Mouse (Mus musculus): ENCODE data around the gene Slc22a15.
A peak's percentile ranks its signal among the peaks of the same experiment; 100 is the strongest.

Gene Slc22a15

DNA sequence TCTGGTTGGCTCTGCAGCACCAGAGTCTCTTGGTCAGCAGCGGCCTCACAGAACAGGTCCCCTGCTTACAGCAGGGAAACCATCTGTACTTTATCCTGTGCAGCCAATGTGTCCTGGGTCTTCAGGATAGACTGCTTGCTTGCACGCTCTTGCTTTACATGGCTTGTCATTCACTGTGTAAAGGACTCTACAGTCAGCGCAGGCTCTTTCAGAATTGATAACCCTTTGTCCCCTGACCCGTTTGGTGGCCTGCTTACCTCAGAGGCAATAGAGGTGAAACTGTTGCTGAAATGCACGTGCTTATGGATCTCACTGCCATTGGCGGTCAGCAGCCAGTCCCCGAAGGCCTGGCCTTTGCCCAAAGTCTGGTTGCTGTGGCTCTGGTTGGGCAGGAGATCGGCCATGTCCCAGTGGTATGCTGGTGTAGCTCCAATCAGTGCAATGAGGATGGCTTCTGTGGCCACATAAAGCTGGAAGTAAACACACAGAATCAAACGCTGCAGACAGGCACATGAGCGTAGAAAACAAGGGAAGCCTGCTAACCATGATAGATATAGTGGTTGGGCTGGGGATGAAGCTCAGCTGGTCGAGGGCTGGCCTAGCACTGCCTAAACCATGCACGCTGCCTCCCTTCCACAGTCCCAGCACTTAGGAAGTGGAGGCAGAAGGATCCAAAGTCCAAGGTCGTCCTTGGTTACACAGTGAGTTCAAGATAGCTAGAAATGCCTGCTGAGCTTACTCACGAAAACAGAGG lies 9.0 kb downstream of the Slc22a15 start:
- DNase-seq: peak; percentile 34

DNA sequence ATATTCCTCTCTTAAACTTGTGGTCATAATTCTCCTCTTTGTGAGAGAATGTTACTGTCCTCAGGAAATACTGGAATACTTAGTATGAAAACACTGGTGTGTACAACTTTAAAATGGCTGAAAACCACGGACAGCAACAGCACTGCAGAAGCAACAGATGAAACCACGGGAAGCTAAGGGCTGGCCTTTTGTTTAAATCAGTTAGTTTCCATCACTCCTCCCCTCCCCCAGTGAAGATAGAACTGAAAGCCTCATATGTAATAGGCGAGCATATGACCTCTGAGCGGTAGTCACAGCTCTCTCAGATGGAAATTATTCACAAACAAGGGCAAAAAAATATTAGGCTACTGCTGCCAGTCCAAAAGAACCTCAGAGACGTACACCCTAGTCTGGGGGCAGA lies 10.0 kb downstream of the Slc22a15 start:
- no peak for DNase-seq

DNA sequence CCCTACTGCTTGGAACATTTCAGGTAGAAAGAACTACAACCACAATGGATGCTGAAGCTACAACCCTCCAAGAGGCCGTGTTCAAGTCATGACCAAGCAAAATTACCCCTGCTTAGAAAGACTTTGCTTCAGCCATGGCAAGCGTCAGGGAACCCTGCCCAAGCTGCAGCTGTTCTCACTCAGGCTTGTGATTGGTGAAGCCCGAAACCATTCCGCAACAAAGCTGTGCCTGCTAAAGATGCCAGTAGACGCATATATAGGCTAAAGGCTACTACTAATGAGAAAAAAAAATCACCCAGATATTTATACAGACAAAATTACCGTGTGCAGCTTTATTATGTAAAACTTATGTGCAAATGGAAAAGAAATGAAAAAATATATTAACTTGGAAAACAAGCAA lies 12.2 kb downstream of the Slc22a15 start:
- no peak for DNase-seq

DNA sequence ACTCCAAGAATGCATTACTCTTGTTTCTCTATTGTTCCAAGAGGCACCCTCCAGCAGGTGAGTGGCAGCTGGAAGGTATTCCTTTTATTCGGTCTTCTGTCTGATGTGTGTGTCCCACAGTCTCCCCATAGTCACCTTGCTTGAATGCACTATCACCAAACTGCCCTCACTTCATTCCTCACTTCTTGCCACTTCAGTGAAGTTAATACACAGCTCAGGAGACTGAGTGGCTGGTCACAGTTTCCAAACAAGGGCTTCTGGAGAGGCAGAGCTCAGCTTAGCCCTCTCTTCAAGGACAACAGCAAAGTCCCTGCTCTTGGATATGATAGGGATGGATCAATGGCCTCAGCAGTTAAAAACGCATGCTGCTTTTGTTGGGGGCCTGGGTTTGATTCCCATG lies 17.2 kb downstream of the Slc22a15 start:
- no peak for DNase-seq

DNA sequence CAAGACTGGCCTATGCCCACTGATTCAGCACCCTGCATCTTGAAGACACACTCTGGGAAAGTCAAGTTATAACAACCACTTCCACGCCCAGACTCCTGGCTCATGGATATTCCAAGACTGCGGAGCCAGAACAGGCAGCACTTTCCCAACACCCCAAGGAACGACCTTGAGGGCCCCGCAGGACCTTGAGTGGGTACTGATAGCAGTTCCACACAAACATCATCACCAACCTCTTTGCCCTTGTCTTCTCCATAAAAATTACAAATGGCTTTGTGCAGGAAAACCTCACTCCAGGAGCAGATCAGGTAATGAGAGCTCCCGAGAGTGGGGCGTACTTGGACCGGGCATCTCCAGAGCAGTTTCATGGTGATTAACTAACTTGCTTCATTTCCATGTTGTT lies 19.5 kb downstream of the Slc22a15 start:
- DNase-seq: no peak

DNA sequence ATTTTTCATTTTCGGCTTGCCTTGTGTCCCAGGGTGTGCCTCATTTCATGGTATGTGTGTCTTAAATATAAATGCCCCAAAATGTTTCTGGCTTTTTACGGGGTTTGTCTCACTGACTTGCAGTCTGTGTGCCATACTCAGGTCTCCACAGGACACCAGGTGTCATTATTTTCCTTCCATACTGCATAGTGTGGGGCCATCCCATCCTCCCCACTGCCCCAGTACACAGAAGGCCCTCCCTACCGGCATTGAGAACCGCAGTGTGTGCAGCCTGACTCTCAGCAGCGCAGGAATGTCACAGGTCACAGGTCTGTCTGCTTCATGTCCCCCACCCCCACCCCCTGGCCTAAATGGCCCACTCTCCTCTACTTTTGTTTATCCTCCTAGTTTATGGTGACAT lies 21.2 kb downstream of the Slc22a15 start:
- no peak for DNase-seq

DNA sequence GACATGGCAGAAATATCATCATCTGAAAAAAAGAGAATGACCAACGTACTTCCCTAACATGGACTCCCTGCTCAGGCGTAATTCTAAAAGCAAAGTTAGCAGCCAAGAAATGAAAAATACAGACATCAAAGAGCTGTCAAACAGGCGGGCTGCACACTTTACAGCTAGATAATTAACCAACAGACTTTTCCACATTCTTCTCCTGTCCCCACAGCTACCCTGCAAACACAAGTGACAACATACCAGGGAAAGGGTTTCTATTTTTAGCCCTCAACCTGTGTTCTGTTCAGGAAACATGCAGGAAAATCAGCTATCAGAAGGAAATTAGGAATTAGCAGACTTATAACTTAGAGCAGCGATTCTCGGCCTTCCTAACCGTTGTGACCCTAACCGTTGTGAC lies 21.9 kb downstream of the Slc22a15 start:
- DNase-seq: no peak

DNA sequence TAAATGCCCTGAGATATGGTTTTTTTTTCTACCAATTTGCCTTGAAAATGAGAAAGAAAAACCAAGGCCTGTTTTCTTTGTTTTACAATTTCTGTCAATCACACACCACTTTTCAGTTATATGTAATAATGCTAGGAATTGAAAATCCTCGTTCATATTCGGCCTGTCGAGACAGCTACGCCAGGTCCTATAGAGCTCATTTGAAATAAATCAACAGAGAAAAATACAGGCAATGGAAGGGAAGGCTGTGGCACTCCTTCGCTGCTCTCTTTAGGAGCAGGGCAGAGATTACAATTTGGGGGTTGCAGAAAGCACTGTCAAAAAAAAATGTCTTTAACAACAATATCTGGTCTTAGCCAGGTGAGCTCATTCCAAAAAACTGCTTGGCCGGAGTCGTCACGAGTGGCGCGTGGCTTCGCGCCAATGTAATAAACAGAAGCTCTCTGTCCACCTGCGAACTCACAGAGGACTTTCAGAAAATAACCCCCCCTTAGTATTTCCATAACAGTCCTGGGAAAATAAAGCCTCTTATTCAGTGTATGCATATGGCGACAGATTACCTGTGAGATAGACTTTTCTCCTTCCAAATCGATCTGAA lies 26.8 kb downstream of the Slc22a15 start:
- no peak for DNase-seq

DNA sequence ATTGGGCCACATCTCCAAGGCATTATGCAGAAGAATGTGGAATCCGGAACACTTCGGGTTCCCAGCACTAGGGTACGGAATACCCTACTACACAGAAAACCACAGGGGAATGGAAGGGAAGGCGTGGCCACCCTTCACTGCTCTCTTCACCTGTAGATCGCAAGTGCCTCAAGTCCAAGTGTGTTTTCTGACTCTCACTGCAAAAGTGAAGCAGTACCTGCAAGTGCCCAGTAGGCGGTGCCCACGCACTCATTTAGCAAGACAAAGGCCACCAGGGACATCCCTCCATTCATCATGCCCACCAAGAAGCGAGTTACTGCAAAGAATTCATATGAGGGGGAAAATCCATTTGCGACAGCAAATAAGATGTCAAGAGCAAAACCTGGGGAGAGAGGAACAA lies 27.4 kb downstream of the Slc22a15 start:
- peak; percentile 80 for DNase-seq

DNA sequence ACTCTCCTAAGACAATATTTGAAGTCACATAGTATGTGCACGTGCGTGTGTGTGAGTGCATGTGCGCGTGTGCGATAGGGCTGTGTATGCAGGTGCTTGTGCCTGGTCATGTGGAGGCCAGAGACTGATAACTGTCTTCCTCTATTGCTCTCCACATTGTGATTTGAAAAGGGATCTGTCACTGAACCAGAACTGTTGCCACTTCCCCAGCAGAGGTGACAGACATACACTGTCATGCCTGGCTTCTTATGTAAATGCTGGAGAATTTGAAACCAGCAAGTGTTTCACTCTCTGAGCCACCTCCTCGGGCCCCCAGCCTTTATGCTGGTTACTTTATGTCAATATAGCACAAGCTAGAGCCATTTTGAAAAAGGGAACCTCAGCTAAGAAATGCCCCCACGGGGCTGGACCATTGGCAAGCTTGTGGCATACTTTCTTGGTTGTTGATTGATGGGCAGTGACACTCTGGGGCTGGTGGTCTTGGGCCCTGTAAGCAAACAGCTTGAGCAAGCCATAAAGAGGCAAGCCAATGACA lies 28.8 kb downstream of the Slc22a15 start:
- DNase-seq: no peak

DNA sequence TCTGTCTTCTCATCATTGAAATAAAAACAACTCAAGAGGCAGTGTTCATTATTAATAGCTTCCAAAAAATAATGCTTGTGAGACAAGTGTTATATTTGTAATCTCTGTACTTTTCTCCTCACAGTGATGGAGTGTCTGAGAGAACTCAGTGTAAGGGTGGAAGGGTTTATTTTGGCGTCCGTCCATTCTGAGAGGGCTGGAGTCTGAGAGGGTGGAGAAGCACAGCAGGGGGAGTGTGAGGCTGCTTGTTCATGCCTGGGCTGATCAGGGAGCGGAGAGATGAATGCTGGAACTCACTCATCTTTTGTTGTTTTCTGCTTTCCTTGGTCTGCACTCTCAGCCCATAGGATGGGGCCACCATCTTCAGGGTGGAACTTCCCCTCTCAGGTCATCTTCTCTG lies 38.7 kb downstream of the Slc22a15 start:
- no peak for DNase-seq

DNA sequence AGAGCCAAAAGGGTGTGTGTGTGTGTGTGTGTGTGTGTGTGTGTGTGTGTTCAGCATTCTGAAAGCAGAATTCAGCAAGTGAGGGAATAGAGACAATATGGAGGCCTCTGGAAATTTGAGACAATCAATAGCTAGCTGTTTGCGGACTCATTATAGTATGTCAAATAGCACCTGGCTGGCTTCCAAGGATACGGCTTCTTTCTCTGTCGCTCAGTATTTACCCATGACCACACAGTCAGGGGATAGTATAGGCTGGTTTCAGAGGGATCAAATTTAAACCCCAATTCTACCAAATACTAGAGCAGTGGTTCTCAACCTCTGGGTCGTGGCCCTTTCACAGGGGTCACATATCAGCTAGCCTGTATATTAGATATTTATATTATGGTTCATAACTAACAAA lies 39.2 kb downstream of the Slc22a15 start:
- DNase-seq: no peak

DNA sequence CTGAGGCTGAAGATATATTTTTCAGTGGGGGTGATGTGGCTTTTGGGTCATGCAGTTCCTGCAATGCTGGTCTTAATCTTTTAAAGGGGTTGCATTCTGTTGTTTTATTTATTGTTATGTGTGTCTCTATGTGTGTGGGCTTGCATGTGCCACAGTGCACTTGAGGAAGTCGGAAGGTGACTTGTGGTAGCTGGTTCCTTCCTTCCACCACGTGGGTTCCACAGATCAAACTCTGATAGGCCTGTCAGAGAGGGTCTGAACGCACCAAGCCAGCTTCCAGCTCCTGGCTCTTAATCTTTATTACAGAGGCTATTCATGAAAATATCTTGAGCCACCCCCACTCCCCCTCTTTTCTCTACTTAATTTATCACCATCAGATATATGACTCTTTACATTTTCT lies 40.4 kb downstream of the Slc22a15 start:
- no peak for DNase-seq

DNA sequence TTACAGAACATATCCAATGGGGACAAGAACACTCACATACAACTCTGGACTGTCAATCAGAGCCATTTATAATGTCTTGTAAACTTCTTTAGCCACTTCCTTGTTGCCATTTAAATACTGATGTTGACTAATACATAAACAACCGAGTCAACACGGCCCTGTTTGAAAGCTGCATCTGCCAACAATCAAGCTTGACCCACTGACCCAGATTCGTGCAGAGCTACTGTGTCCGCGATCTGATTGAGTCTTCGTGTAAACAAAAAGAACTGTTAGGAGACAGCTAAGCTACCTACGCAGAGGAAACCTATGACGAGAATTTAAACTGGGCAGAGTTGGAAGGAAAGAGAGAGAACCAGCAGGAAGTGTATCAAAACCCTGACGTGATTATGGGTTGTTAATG lies 42.5 kb downstream of the Slc22a15 start:
- no peak for DNase-seq

DNA sequence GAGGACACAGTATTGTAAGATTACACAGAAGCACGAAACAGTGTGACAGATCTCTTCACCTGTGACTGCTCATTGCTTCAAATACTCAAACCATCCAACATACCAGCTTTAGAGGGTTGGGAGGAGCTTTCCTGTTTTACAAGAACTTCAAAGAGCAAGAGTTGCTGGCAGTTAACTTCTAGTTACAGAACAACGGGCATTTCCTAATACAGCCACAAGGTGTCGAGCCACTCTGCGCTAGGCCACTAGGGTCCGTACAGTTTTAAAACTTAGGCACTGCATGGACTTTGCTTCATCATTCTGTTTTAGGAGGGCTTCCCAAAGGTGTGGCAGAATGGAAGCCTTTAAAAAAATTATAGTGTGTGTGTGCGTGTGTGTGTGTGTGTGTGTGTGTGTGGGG lies 43.4 kb downstream of the Slc22a15 start:
- no peak for DNase-seq

DNA sequence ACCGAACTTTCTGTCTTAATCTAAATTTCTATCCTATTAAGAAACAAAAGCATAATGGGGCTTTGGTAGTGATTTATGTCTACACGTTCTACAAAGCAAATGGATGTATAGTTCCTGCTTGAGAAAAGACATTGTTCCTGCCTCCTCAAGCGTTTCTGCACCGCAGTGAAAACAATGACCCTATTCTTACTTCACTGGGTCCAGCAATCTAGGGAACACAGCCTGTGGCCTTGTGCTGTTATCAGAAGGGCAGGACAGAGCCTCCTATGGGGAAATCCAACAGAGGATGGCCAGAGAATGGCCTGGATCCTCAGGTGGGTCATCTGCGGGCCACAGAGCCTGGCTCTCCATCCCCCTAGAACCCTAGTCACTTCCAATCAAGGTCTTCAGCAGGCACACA lies 46.1 kb downstream of the Slc22a15 start:
- no peak for DNase-seq

DNA sequence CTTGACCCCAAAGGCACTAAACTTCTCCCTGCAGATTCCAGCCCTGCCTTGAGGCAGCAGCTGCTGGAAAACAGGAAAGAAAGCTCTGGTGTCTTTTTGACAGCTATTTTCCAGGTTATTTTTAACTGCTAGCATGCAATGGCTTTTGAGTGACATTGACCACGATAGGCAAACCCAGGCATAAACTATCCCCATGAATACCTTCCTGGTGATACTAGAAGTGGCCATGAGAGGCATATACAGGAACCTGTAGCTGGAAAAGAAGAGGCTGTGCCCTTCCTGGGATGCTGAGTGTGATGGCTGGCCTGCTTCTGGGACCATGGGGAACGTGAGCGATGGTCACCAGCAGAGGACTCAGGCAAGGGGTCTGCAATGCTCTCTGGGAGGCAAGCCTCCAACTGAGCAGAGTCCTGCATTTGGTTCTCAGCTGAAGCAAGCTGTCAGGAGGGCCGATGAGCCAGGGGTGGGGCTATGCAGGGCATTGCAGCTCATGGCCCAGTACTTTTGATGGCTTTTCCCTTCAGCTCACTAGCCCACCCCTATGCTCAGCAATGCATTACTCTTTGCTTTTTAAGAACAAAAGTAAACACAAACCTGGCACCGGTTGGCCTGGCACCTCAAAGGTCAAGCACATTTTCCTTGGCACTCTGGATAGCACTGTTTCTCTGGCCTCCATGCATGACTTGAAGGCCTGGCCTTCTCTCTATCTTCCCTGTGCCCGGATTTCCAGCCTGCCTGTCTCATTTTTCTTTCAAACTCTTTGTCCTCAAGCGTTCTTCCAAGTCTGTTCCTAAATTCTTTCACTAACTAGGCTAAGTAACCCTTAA lies 47.6 kb downstream of the Slc22a15 start:
- DNase-seq: no peak

DNA sequence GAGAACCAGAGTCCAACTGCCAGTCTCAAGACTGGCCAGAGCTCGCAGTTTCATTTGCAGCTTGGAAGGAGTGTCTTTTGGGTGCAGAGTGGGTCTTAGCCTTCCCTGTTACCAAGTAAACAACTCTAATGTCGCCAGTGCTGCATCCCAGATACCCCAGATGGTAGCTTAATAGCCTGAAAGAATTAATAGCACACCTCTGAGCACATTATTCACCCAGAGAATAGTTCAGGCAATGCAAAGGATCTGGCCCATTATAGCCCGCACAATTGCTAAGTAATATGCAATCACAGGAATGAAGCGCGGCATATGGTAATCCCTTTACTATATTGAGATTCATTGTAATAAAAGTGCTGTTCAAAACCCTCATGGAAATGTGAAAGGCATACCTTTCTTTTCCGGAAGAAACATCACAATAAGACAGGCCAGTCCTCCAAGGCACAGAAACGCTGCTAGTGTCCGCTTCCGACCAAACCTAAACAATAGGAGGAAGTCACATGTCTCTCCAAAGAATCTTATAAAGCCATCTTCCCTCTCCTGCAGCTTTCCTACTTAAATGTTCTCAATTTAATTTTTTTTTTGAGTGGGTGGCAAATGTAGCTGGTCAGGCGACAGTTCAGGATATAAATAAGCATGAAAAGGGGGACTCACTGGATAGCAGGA lies 48.9 kb downstream of the Slc22a15 start:
- no peak for DNase-seq

DNA sequence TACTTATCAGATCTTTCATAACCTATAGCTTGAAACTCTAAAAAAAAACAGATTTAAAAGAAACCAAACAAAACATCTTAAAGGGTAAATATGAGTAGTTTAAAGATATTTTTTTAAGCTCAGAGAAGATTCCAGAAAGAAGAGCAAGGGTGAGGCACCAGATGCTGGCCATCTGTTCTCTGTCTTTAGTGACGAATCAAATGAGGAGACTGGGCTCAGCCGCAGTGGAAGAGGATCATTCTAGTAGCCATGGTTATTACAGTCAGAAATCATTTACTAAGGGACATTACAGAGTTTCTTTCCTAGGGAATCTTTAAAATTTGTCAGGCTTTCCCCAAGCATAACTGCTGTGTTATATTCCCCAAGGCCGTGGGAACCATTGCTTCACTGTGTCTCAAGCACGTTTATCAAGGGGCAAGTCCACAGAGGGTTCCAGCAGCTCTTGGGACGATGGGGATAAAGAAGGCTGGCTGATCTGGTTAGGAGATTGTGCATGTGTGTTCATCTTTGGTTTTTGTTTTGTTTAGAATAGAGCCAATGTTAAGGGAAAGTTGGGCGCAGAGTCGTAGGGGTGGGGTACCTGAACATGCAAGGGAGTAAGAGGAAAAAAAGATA lies 51.1 kb downstream of the Slc22a15 start:
- no peak for DNase-seq

DNA sequence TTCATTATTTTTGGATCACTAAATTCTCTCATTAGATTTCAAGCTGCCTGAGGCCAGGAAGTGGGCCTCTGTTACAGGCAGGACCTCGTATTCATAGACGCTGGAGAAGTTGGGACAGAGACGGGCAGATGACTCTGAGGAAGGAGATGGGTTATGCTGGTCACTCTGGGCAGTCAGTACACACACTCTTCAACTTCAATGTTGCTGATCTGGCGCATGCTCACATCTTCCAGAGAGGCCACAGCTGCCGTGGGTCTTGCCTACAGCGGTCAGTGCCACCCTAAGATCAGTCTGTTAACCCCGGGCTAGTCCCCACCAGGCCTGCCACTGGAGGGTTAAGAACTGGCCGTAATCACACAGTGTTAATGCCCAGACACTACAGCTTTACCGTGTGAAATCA lies 52.3 kb downstream of the Slc22a15 start:
- DNase-seq: no peak

DNA sequence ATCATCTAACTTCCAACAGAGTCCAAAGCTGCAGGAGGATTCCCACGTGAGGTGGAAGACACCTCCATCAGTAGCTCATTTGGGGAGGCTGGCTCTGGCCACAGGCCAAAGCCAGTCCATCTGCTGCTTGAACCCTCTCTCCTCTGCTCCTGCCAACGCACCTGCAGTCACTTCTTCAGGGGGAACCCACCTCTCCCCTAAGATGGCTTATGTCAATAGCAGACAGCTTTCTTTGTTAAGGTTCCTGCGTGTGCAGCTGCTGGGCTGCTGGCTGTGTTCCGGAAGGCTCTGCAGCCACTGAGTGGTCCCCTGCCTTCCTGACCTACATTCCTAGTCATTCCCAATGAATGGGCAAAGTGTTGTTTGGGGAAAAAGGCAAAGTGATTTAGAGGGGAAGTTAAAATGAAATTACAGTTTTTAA lies 57.2 kb downstream of the Slc22a15 start:
- DNase-seq: peak; percentile 90

DNA sequence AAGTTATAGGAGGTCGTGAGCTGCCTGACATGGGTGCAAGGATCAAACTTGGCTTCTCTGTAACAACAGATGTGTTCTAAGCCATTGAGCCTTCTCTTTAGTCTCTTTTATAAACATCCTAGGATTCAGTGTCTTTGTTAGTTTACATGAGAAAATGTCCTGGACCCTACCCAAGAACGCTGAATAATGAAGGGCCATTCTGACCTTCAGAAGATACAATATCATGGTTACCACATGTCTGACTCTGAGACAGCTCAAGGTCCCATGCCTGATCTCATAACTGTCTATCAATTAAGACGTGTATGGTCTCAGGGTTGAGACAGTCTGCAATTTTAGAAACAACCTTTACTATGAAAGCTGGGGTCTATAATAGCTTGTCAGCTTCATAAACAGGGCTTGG lies 62.4 kb downstream of the Slc22a15 start:
- DNase-seq: no peak

DNA sequence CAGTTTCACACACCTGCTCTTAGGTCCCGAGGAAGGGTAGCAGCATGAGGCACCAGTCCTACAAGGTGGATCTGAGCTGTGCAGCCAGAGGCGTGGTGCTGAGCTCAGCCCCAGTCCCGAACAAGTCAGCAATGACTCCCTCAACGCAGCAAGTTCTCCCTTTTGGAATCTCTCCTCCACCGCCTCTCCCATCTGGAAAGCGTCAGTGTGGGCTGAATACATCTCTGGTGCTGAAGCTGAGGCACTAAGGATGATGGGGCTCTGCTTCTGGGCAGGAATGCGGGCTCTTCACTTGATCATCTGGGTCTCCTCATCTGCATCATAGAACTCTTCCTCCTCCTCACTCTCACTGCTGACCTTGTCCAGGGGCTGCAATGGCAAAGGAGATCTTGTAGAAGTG lies 64.1 kb downstream of the Slc22a15 start:
- no peak for DNase-seq
